Mouse (Mus musculus) embryonic facial prominence, embryonic 12.5 days (tissue): ENCODE measurements at regions not wholly inside any gene's neighbourhood (a gene's known extent, or its start where the extent isn't known, plus 50 kb on each side); places are given as distances from the start of the nearest gene placed in this dataset.

Experiments used
- ATAC-seq: fragments of 200-750 bp; cut with Nextera tagmentation; 2 replicates; pipeline ENCODE4 v1.8.0; 2017; ENCODE audit not compliant: insufficient number of reproducible peaks, insufficient read depth, low FRiP score, low TSS enrichment
- H3K27ac ChIP-seq: fragments of 300-500 bp; sonication (generic); 2 replicates; pipeline ENCODE4 v1.5.1; 2016; ENCODE audit warnings: mild to moderate bottlenecking
- H3K27me3 ChIP-seq: fragments of 300-500 bp; sonication (generic); 2 replicates; pipeline ENCODE4 v1.6.1; 2016; ENCODE audit warnings: mild to moderate bottlenecking, moderate library complexity
- H3K36me3 ChIP-seq: fragments of 300-500 bp; sonication (generic); 2 replicates; pipeline ENCODE4 v1.6.1; 2016; ENCODE audit warnings: mild to moderate bottlenecking
- H3K4me1 ChIP-seq: fragments of 300-500 bp; sonication (generic); 2 replicates; pipeline ENCODE4 v1.6.1; 2016
- H3K4me2 ChIP-seq: fragments of 300-500 bp; sonication (generic); replicated peaks from 2 replicates; pipeline ENCODE4 v1.6.1; 2016; ENCODE audit warnings: mild to moderate bottlenecking, moderate library complexity
- H3K4me3 ChIP-seq: fragments of 300-500 bp; sonication (generic); 2 replicates; pipeline ENCODE4 v1.5.1; 2016; ENCODE audit warnings: mild to moderate bottlenecking
- H3K9ac ChIP-seq: fragments of 300-500 bp; sonication (generic); 2 replicates; pipeline ENCODE4 v1.6.1; 2016; ENCODE audit warnings: mild to moderate bottlenecking, moderate library complexity
- H3K9me3 ChIP-seq: fragments of 300-500 bp; sonication (generic); 2 replicates; pipeline ENCODE4 v1.6.1; 2016; ENCODE audit warnings: mild to moderate bottlenecking, moderate library complexity
- WGBS: fragments of 180-500 bp; shearing (Covaris S2); methylation state at CpG from one replicate; pipeline ENCODE4 v1.1.7; 2016; 5-methylcytosine and 5-hydroxymethylcytosine counted together

- Histone ChIP-seq H3K4me1 (no peaks in the 10 kb centered on the region), H3K9ac (no peak overlapping the region), H3K4me2 (no peak overlapping the region), H3K27me3 (no peaks in the 10 kb centered on the region), H3K36me3 (no peaks in the 10 kb centered on the region), H3K27ac (no peak overlapping the region), H3K4me3 (no peak overlapping the region), H3K9me3 (no peaks in the 10 kb centered on the region)
- WGBS = 45% methylated on average over 4 of the region's 4 CpGs
- no peak for ATAC-seq
Observed at GRCm38 (mm10) chr19:60029720-60030119, 86.3 kb upstream of the Rab11fip2 start.

DNA sequence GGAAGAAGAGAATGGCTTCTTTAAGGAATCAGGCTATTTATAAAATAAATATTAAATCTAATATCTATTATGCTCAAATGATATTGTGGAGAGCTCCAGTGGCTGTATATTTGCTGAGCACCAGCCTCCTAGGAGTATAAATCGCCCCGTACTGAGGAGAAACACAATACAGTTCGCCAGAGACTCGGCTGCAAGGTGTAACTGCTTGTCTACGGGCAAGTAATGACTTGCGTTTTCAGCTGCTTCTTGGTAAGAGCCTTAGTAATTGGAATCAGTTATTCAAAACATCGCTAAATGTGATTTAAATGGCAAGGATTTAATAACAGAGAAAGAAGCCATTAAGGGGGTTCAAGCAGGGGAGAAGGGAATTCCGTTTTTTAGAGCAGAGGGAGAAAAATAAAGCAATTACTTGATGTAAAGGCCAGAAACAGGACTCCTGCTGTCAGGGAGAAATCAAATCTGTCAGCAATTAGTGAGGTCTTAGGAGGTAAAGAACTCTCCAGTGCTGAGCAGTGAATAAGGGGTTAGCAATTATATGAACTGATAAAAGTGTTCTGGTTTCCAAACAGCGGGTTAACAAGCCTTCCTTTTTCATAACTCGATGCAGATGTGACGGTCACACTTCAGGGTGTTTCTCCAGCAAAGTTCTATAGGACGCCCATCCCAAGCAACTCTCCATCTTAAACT is 72.3 kb upstream of the Rab11fip2 start:
- no peaks in the 10 kb centered on the region for H3K9me3 ChIP-seq
- 0 out of 2 replicates have a peak, but pooled peaks cover 3% of the 10 kb centered on the region for H3K27me3 ChIP-seq
- H3K27ac ChIP-seq = no peak overlapping the region
- no peak overlapping the region for H3K4me3 ChIP-seq
- 8% methylated on average over 12 of the region's 12 CpGs for WGBS
- no peak overlapping the region for H3K9ac ChIP-seq
- H3K4me2 ChIP-seq = peak overlapping the region; percentile 20
- H3K4me1 ChIP-seq = peaks cover 17% of the 10 kb centered on the region
- peak; percentile 64; the same call in 1 of the 2 replicates for ATAC-seq
- no peaks in the 10 kb centered on the region for H3K36me3 ChIP-seq

GRCm38 (mm10) chr19:59995557-59995956 is 52.1 kb upstream of the Rab11fip2 start:
- Histone ChIP-seq H3K27ac (no peak overlapping the region), H3K4me1 (no peaks in the 10 kb centered on the region), H3K9me3 (no peaks in the 10 kb centered on the region), H3K27me3 (no peaks in the 10 kb centered on the region), H3K4me2 (no peak overlapping the region), H3K36me3 (no peaks in the 10 kb centered on the region), H3K4me3 (no peak overlapping the region), H3K9ac (no peak overlapping the region)
- no peak for ATAC-seq
- WGBS = 90% methylated on average over 1 of the region's 1 CpGs
